Mouse (Mus musculus) stomach, postnatal 0 days (tissue): ENCODE data around the gene Snai1.

Source experiments
- CTCF ChIP-seq: IDR thresholded peaks from 2 replicates; pipeline ENCODE4 v1.5.1; 2016; ENCODE audit warnings: antibody characterized with exemption, low read depth, mild to moderate bottlenecking, moderate library complexity
- EP300 ChIP-seq: optimal IDR thresholded peaks from 2 replicates; pipeline ENCODE3; 2016; ENCODE audit warnings: antibody characterized with exemption

GRCm38 (mm10) chr2:167546447-167547195 is 8.6 kb downstream of the Snai1 start:
- TF ChIP-seq CTCF: no peak
- TF ChIP-seq EP300: no peak
